Mouse (Mus musculus): ENCODE measurements at regions not wholly inside any gene's neighbourhood (a gene's known extent, or its start where the extent isn't known, plus 50 kb on each side); places are given as distances from the start of the nearest gene placed in this dataset.

DNA sequence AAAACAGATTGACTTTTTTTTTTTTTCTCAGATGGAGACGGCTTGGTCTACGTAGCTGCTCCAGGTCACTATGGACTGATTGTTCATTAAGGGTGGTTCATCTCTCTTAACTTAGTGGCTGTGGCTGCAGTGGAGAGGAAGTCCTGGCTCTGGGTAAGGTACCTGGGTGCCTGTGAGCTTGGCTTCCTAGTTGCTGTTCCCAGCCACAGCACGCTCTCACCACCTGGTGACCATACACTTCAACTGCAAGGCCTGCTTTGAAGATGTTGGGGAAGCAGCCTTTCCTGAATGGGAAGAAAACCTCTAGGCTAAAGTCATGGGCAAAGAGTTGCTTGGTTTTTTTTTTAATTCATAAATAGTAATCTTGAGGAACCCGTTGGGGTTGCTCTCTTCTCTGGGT lies 301.6 kb downstream of the Zfp706 start:
- TF ChIP-seq POLR2A (IDR thresholded peaks at IDR 0.05; ENCODE audit: borderline replicate concordance, extremely low read depth, insufficient read depth, insufficient read length, poor library complexity, severe bottlenecking) (no peak), CTCF (IDR thresholded peaks at IDR 0.05; ENCODE audit: borderline replicate concordance, extremely low read depth, insufficient read depth, insufficient read length) (peak; percentile 79)

Measured in brain, embryonic 14.5 days (tissue).